Mouse (Mus musculus) lung, adult 2 months (tissue): ENCODE measurements at regions not wholly inside any gene's neighbourhood (a gene's known extent, or its start where the extent isn't known, plus 50 kb on each side); places are given as distances from the start of the nearest gene placed in this dataset.

Experiments
- CTCF ChIP-seq: fragments of 200-500 bp; IDR thresholded peaks from 2 replicates; pipeline ENCODE4 v1.5.1; 2011; ENCODE audit warnings: mild to moderate bottlenecking, low read length, control low read depth; ENCODE audit not compliant: insufficient read depth
- POLR2A ChIP-seq: fragments of 200-500 bp; IDR thresholded peaks from 2 replicates; pipeline ENCODE4 v1.6.1; 2011; ENCODE audit warnings: low read depth, mild to moderate bottlenecking, control low read depth, low read length, borderline replicate concordance; ENCODE audit errors: extremely low read depth

DNA sequence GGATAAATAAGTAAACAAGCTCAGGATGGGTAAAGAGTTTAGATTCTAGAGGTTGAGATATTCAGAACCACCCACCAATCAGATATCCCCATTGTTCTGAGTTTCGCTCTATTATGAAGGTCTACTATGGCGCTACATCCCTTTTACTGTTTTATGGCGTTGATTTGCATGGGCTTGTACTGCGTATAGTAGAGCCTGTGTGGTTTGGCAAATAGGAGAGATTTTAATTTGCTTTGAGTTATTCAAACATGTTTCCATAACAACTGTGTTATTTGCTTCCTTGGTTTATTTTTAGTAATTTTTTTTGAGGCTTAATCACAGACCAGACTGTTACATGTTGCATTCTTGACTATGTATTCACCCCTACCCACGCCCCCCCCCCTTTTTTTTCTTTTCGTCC is 284.6 kb upstream of the Ptger4 start:
- TF ChIP-seq POLR2A (no peak), CTCF (no peak)
